Mouse (Mus musculus): ENCODE data around the gene F11.

F11 gene

GRCm38 (mm10) chr8:45261920-45262319 is at the start of gene F11:
Gene F11 (minus strand): TSS chr8:45262031.
- DNase-seq (ENCODE audit: low spot score), result no peak

DNA sequence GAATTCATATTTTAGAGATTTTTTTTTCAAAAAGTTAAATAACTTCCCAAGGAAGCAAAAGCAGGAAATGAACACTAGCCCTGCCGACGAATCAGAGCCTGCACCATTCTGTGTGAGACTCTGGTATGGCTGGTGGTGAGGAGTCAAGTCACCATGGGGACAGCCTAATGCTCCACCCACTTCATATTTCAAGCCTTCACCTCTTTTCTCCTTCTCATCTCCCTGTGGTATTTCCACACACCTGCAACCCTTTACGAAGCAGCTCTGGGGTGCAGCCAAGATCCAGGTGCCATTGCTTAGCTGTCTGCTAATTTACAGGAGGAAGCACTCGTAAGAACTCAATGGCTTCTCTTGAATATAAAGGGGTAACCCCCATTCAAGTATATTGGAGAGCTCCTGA is 49.1 kb upstream of the F11 start:
- no peak for DNase-seq (ENCODE audit: low spot score)

DNA sequence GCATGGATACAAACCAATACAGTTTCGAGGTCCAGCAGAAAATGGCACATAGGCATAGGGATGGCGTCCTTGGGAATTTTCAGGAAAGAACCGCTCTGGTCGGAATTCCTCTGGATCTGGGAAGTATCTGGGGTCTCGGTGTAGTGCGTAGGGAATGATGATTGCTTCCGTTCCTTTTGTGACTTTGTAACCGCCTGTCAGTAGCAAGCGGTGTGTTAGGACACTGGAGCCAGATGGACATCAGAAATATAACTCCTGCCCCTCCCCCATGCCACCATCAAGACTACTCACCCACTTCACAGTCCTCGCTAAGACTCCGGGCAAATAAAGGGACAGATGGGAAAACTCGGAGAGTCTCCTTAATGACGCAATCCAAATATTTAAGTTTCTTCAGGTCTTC is 46.5 kb upstream of the F11 start, which contains the start of gene Gm45753:
TSS of gene Gm45753 (minus strand) at position 101 of the 400 bp plus-strand sequence.
- no peak for DNase-seq (ENCODE audit: low spot score)

- no peak for DNase-seq (ENCODE audit: low spot score)
Observed at GRCm38 (mm10) chr8:45305479-45305878, 43.6 kb upstream of the F11 start.

DNA sequence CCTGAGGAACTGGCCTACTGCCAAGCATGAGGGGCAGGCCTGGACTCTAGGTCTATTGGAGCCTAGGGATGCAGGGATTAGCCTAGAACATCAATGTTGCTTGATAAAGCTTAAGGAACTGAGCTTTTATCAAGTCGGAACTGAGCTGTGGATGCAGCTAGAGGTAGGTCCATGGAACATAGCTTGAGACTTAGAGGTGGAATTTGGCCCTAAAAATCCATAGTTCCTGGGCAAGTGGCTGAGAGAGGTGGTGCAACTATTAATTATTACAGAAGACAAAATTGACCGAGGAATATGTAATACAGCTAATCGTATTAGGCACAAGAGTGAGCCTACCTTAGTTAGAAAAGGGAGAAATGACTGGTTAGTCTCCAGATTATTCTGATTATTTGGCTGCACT is 42.5 kb upstream of the F11 start:
- DNase-seq (ENCODE audit: low spot score), result no peak

GRCm38 (mm10) chr8:45302390-45302789 is 40.6 kb upstream of the F11 start:
- no peak for DNase-seq (ENCODE audit: low spot score)

DNA sequence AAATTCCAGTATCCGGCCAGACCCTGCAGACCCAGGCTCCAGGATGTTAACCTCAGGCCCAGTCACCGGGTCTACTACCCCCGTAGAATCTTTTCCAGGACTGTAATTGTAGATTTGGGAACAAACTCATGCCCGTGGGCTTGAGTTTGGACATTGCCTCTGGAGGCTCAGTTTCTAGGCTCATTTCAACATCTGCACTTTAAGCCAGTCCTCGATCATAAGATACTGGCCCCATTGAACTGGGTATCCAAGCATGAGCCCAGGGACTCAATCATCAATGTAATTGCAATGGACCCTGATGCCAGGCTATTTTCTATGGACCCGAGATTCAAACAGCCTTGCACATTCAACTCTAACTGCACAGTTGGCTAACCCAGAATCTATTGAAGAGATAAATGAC is 33.4 kb upstream of the F11 start:
- no peak for DNase-seq (ENCODE audit: low spot score)

DNA sequence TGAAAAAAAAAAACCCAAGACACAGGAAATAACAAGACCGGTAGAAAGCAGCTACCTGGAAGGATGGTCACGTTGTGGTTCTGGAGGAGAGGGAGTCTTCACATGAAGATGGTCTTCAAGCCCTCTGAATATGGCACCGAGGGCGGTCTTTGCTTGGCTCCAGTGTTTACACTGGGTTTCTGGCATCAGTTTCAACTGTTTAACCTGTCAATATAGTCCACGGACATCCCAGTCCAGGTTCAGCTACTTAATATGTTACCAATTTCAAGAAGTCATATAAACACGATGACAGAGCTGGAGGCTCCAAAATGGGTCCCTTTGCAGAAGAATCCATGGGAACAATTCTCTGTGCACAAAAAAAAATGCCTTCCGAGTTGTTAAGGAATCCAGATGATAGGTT is 32.9 kb upstream of the F11 start, which contains the start of gene Klkb1:
TSS of gene Klkb1 (minus strand) at position 173 of the 400 bp plus-strand sequence.
- no peak for DNase-seq (ENCODE audit: low spot score)

GRCm38 (mm10) chr8:45291790-45292189 is 30.0 kb upstream of the F11 start:
- no peak for DNase-seq (ENCODE audit: low spot score)

DNA sequence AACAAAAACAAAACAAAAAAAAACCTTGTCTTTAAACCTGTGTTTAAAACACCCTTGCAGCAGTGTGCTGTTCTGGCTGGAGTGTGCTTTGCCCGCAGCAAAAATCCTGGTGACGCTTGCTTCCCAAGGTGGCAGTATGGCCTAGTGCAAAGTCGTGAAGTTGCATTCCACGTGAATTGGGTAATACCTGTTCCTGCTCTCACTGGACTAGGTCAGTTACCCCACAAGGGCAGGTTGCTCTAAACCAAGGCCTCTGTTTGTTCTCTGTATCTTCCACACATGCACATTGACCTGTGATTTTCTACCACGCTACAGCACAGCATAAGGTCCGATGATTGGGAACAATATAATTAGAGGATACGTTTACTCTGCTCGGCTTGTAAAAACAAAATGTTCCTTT is 19.8 kb upstream of the F11 start:
- DNase-seq (ENCODE audit: low spot score), result no peak

- DNase-seq (ENCODE audit: low spot score), result no peak
Observed at GRCm38 (mm10) chr8:45277453-45277852, 15.6 kb upstream of the F11 start.

DNA sequence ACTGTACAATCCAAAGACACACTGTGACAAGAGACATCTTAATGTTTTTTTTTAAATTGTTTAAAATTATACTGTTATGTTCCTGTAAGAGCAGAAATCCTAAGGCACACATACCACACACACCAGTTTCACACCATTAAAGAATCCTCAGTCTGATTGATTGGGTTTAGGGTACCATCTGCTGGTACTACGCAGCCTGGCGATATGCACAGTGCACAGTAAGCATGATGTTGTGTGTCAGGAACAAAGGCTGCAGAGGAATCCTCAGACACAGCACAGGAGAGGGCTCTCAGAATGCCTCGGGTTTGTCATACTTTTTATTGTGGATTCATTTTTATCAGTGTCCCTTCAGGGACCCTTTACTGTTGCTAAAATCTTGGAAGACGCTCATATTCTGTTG is 12.5 kb upstream of the F11 start:
- DNase-seq (ENCODE audit: low spot score), result no peak

DNA sequence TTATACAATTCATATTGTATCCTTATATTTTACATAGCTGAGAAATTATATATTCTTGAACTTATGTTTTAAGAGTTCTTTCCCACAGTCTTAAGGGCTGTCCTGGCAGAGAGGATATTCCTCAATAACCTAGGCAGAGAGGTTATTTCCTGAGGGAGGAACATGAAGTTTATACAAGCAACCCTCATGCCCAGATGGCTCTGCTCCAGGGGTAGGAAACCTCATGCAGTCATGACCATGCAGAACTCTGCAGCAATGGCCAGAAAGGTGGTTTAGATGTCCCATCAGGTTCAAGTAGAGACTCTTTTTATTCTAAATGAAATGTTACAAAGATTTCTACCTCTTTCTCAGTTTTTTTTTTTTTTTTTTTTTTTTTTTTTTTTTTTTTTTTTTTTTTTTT is 7.2 kb upstream of the F11 start:
- DNase-seq (ENCODE audit: low spot score), result no peak

- no peak for DNase-seq (ENCODE audit: low spot score)
Observed at GRCm38 (mm10) chr8:45268485-45268884, 6.7 kb upstream of the F11 start.

- DNase-seq (ENCODE audit: low spot score), result peak; percentile 49
Observed at GRCm38 (mm10) chr8:45267611-45268391, 6.0 kb upstream of the F11 start.

DNA sequence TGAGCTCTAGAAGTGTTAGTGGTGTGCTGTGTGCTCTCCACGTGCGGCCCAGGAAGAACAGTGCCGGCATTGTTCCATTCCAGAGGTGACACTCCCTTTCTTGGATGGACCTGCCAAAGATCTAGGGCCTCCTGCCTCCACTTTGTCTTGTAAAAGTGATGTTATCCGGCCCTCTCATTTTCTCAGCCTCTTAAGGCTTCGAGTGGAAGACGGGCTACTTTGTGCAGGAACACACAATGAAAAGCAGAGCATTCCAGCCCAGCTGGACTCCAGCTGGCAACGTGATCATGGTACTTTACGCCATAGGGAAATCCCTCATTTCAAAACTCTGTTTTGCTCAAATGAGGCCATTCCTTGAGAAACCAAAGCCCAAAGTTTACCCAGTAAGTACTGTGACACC is 5.2 kb upstream of the F11 start:
- DNase-seq (ENCODE audit: low spot score), result no peak

GRCm38 (mm10) chr8:45264918-45265317 is 3.1 kb upstream of the F11 start:
- no peak for DNase-seq (ENCODE audit: low spot score)

DNA sequence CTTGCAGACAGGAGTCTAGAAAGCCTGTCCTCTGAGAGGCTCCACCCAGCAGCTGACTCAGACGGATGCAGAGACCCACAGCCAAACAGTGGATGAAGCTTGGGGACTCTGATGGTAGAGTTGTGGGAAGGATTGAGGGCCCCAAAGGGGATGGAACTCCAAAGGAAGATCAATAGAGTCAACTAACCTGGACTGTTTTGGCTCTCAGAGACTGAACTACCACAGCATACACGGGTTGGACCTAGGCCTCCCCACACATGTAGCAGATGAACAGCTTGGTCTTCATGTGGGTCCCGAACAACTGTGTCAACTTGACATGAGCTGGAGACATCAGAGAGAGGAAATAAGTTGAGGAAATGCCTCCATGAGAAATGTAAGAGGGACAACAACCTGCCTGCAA is 1.0 kb upstream of the F11 start:
- DNase-seq (ENCODE audit: low spot score), result no peak

DNA sequence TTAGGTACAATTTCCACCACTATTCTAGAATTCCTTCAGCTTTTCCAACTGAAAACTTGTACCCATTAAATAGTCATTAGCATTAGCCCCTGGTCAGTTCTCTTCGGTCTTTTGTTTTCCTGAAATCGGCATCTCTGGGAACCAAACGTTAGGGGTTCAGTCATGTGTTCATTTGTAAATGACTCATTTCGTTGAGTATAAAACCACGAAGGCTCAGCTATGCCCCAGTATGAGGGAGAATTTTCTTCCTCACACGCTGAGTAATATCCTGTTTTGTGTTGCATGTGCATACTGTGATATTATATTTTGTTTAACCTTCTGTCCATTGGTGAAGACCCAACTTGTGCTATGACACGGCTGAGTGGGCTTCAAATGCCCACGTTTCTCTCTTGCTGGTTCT is 3.4 kb downstream of the F11 start:
- DNase-seq (ENCODE audit: low spot score), result no peak

DNA sequence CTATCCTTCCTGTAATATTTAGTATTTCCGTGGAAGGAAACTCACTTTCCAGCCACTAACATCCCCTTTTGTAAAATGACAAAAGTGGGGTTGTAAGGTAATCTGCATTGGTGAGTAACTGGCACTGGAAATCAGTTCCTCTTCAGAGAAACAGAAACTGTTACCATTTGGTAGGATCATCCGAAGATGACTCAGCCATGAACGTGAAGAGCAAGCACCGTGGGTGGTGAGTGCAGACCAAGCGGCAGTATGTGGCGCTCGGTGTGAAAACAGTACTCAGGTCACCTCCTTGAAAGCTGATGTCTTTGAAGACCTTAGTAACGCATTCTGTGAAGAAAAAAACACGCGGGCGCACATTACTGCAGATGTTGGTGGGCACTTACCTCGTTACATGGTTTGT is 6.8 kb downstream of the F11 start:
- no peak for DNase-seq (ENCODE audit: low spot score)

- DNase-seq (ENCODE audit: low spot score), result no peak
Observed at GRCm38 (mm10) chr8:45254194-45254842, 7.5 kb downstream of the F11 start.

DNA sequence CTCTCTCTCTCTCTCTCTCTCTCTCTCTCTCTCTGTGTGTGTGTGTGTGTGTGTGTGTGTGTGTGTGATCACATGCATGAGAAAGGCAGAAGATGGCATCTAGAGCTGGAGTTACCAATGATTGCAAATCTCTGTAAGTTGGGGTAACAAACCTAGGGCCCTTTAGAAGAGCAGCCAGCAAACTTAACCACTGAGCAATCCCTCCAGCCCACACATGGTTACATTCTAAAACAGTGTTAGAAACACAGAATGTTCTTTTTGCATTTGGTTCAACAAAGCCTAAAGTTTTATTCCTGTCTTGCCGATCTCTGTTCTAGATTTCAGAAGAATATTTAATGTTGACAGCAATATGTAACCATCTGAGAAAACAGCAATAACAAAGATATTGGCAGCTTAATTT is 8.2 kb downstream of the F11 start:
- no peak for DNase-seq (ENCODE audit: low spot score)

- no peak for DNase-seq (ENCODE audit: low spot score)
Observed at GRCm38 (mm10) chr8:45253111-45253510, 8.7 kb downstream of the F11 start.

DNA sequence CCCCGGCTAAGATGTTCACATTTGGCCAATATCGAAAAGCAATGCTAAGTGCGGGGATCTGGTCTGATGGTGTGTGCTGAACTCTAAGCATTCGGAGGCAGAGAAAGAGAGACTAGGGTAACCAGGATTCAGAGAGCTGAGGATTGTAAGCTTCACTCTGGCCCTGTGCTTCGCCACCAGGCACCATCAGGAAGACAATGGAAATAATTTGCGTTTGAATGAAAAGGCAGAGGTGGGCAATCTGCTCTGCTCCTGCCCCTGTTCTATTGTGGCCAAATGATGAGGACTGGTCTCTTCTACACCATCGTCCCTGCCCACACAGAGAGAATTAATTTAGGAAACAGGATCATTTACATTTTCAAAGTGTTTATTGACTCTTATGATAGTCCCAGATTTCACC is 15.5 kb downstream of the F11 start:
- no peak for DNase-seq (ENCODE audit: low spot score)

Data from testis, postnatal 10 days (tissue).